In genomic region chr4:66550306-66551104, GRCm38 (mm10) we compare ENCODE assay signal across 28 mouse cellular contexts.
A peak's percentile ranks its signal among the peaks of the same experiment; 100 is the strongest.
DNase-seq lines count a peak whose midpoint lies in the region; ATAC-seq lines count a peak whose summit lies in the region.
"Had no signal": no experiment of that assay in that cellular context is flagged by ENCODE, and none has a peak within 500 bp of the region (broad histone marks: within the 10 kb centered on the region; RNA-seq: fewer than 3 reads in every experiment).

No protein-coding gene starts in this region.

- no peaks in the 10 kb centered on the region for H3K4me1 ChIP-seq in midbrain, embryonic 14.5 days (ENCODE audit: control insufficient read depth, insufficient read depth, low read length)
- H3K4me1 ChIP-seq in midbrain, embryonic 16.5 days (ENCODE audit: control insufficient read depth, insufficient read depth, low read length): no peaks in the 10 kb centered on the region
- no peaks in the 10 kb centered on the region for H3K4me1 ChIP-seq in hindbrain, embryonic 12.5 days
- H3K4me1 ChIP-seq: embryonic facial prominence, embryonic 10.5 days; embryonic facial prominence, embryonic 15.5 days; hindbrain, embryonic 10.5 days; limb, embryonic 13.5 days; lung, embryonic 15.5 days; midbrain, embryonic 12.5 days had no signal

- H3K27ac ChIP-seq in midbrain, embryonic 14.5 days (replicated peaks; ENCODE audit: low read depth, low read length): no peak overlapping the region
- H3K27ac ChIP-seq in midbrain, embryonic 16.5 days (ENCODE audit: low read length): no peak overlapping the region
- no peak overlapping the region for H3K27ac ChIP-seq in hindbrain, embryonic 12.5 days
- H3K27ac ChIP-seq: embryonic facial prominence, embryonic 10.5 days; embryonic facial prominence, embryonic 15.5 days; gastrocnemius, adult 2 months; hindbrain, embryonic 10.5 days; limb, embryonic 13.5 days; lung, embryonic 15.5 days; midbrain, embryonic 12.5 days had no signal

- no peaks in the 10 kb centered on the region for H3K27me3 ChIP-seq in midbrain, embryonic 14.5 days (ENCODE audit: control insufficient read depth, insufficient read depth, low read length)
- no peaks in the 10 kb centered on the region for H3K27me3 ChIP-seq in midbrain, embryonic 16.5 days (ENCODE audit: control insufficient read depth, insufficient read depth, low read depth, low read length)
- no peaks in the 10 kb centered on the region for H3K27me3 ChIP-seq in hindbrain, embryonic 12.5 days
- H3K27me3 ChIP-seq: embryonic facial prominence, embryonic 15.5 days; limb, embryonic 13.5 days; lung, embryonic 15.5 days; midbrain, embryonic 12.5 days; Patski had no signal

- no peak overlapping the region for H3K9ac ChIP-seq in midbrain, embryonic 14.5 days (replicated peaks; ENCODE audit: low read length)
- H3K9ac ChIP-seq in midbrain, embryonic 16.5 days (ENCODE audit: low read depth, low read length): no peak overlapping the region
- no peak overlapping the region for H3K9ac ChIP-seq in hindbrain, embryonic 12.5 days
- H3K9ac ChIP-seq: embryonic facial prominence, embryonic 15.5 days; limb, embryonic 13.5 days; lung, embryonic 15.5 days; midbrain, embryonic 12.5 days had no signal

- peak; percentile 3 for DNase-seq in midbrain, embryonic 14.5 days
- peak; percentile 95 for DNase-seq in cerebellum, adult 11 months
- peak; percentile 99 for DNase-seq in cerebellum, adult 9-10 months
- peak; percentile 92 to 95 for DNase-seq in cerebellum, postnatal 36 days
- no peak for DNase-seq in urinary bladder, adult 2 months (ENCODE audit: low spot score)
- no peak for DNase-seq in embryo, embryonic 10 days (ENCODE audit: low spot score)
- DNase-seq: adrenal gland, postnatal 14 days; gastrocnemius, adult 2 months; gastrocnemius, postnatal 36 days; heart, postnatal 14 days; kidney, adult 9 months; kidney, postnatal 10 days; layer of hippocampus, adult 9-11 months; right cerebral cortex, adult 18-20 months; spleen, adult 18-20 months; thymus, postnatal 14 days had no signal

- no peaks in the 10 kb centered on the region for H3K9me3 ChIP-seq in midbrain, embryonic 14.5 days (ENCODE audit: control insufficient read depth, low read length)
- H3K9me3 ChIP-seq in midbrain, embryonic 16.5 days (replicated peaks; ENCODE audit: control insufficient read depth, low read length, poor library complexity, severe bottlenecking): no peaks in the 10 kb centered on the region
- H3K9me3 ChIP-seq in hindbrain, embryonic 12.5 days (replicated peaks): no peaks in the 10 kb centered on the region
- H3K9me3 ChIP-seq: embryonic facial prominence, embryonic 10.5 days; embryonic facial prominence, embryonic 15.5 days; hindbrain, embryonic 10.5 days; limb, embryonic 13.5 days; lung, embryonic 15.5 days; midbrain, embryonic 12.5 days had no signal

- no peak overlapping the region for H3K4me3 ChIP-seq in midbrain, embryonic 14.5 days (replicated peaks; ENCODE audit: low read depth, low read length)
- no peak overlapping the region for H3K4me3 ChIP-seq in midbrain, embryonic 16.5 days (ENCODE audit: low read depth, low read length)
- H3K4me3 ChIP-seq in hindbrain, embryonic 12.5 days: no peak overlapping the region
- H3K4me3 ChIP-seq: embryonic facial prominence, embryonic 10.5 days; embryonic facial prominence, embryonic 15.5 days; gastrocnemius, adult 2 months; hindbrain, embryonic 10.5 days; limb, embryonic 13.5 days; lung, embryonic 15.5 days; midbrain, embryonic 12.5 days had no signal

- WGBS in midbrain, embryonic 14.5 days: 89% methylated on average over 3 of the region's 3 CpGs
- WGBS in midbrain, embryonic 16.5 days: 73% methylated on average over 3 of the region's 3 CpGs
- WGBS in hindbrain, embryonic 12.5 days: 85% methylated on average over 3 of the region's 3 CpGs

- H3K36me3 ChIP-seq in midbrain, embryonic 14.5 days (ENCODE audit: control insufficient read depth, insufficient read depth, low read length): no peaks in the 10 kb centered on the region
- H3K36me3 ChIP-seq in midbrain, embryonic 16.5 days (ENCODE audit: control insufficient read depth, insufficient read depth, low read length): no peaks in the 10 kb centered on the region
- H3K36me3 ChIP-seq in hindbrain, embryonic 12.5 days: no peaks in the 10 kb centered on the region
- H3K36me3 ChIP-seq: embryonic facial prominence, embryonic 10.5 days; embryonic facial prominence, embryonic 15.5 days; hindbrain, embryonic 10.5 days; limb, embryonic 13.5 days; lung, embryonic 15.5 days; midbrain, embryonic 12.5 days had no signal

- no peak overlapping the region for H3K4me2 ChIP-seq in midbrain, embryonic 14.5 days (ENCODE audit: low read length)
- H3K4me2 ChIP-seq in midbrain, embryonic 16.5 days (ENCODE audit: low read length): no peak overlapping the region
- no peak overlapping the region for H3K4me2 ChIP-seq in hindbrain, embryonic 12.5 days (replicated peaks)
- H3K4me2 ChIP-seq: embryonic facial prominence, embryonic 15.5 days; limb, embryonic 13.5 days; liver, embryonic 11.5 days; lung, embryonic 15.5 days; midbrain, embryonic 12.5 days had no signal

- no peak; the same call in 1 of the 2 replicates for ATAC-seq in midbrain, embryonic 14.5 days (ENCODE audit: low FRiP score, low TSS enrichment)
- ATAC-seq in midbrain, embryonic 16.5 days: no peak
- ATAC-seq in hindbrain, embryonic 12.5 days (ENCODE audit: low FRiP score): no peak
- ATAC-seq: forebrain, embryonic 16.5 days; intestine, postnatal 0 days; Patski had no signal

Comparison
In these comparisons a context has a peak if more than half of its experiments do, and no peak if none do; other contexts are left out.
1. DNase-seq: peak in midbrain, embryonic 14.5 days (single experiment), cerebellum, adult 11 months (single experiment), cerebellum, adult 9-10 months (single experiment) and cerebellum, postnatal 36 days (2 of 2); none in urinary bladder, adult 2 months (single experiment) and embryo, embryonic 10 days (single experiment).